Mouse (Mus musculus) liver, postnatal 0 days (tissue): ENCODE results near the gene Nrp2.

ENCODE experiments used
- CTCF ChIP-seq: sonication (generic); IDR thresholded peaks from 2 replicates; pipeline ENCODE4 v1.5.1; 2016; ENCODE audit warnings: antibody characterized with exemption, low read depth
- EP300 ChIP-seq: IDR thresholded peaks from 2 replicates; pipeline ENCODE4 v1.6.1; 2016; ENCODE audit warnings: antibody characterized with exemption, low read depth, mild to moderate bottlenecking

DNA sequence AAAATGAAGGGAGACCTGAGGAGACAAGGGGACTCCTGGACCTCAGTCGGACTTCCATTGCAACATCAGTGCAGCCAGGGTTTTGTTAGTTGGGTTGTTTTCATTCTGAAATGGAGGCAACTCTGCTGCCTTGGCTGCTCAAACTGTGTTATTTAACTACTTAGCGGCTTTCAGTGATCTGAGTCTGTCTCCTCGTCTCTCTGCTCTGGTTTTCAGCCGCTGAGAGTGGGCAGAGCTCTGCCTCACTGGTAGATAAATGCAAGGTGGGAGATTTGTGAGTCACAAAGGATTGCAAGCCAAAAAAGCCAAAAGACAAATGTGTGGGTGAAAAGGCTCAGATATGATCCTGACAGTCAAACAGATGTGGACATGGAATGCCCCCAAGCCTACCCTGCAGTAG is 105.3 kb downstream of the Nrp2 start:
- TF ChIP-seq CTCF (no peak), EP300 (no peak)
